Mouse (Mus musculus): ENCODE data around the gene Lrrc8a. TPM values are rescaled to one million over a fixed set of nuclear protein-coding genes. Genes with fewer than 3 reads are reported as not detected.

Lrrc8a gene
- polyA plus RNA-seq, 1 experiment from 2014 or later = 40.3 TPM

- WGBS = 0% methylated on average over 10 of the region's 10 CpGs
- Histone ChIP-seq H3K36me3 (peaks cover 3% of the 10 kb centered on the region; the same call in 1 of the 2 replicates), H3K4me3 (peak overlapping the region; percentile 95), H3K27ac (replicated peaks) (peak overlapping the region; percentile 57), H3K4me2 (replicated peaks) (peak overlapping the region; percentile 99), H3K27me3 (no peaks in the 10 kb centered on the region), H3K9ac (replicated peaks) (peak overlapping the region; percentile 86), H3K9me3 (no peaks in the 10 kb centered on the region), H3K4me1 (peaks cover 22% of the 10 kb centered on the region)
- no peak for ATAC-seq (ENCODE audit: low FRiP score, low read depth)
These were observed 49.5 kb downstream of the Lrrc8a start for GRCm38 (mm10) chr2:30287027-30287373.

GRCm38 (mm10) chr2:30299525-30299924, 62.0 kb downstream of the Lrrc8a start:
- peaks cover 71% of the 10 kb centered on the region for H3K36me3 ChIP-seq
- no peaks in the 10 kb centered on the region for H3K27me3 ChIP-seq
- no peak overlapping the region for H3K4me2 ChIP-seq (replicated peaks)
- ATAC-seq (ENCODE audit: low FRiP score, low read depth) = no peak
- WGBS = 76% methylated on average over 3 of the region's 3 CpGs
- H3K9ac ChIP-seq (replicated peaks) = no peak overlapping the region
- no peak overlapping the region for H3K4me3 ChIP-seq
- H3K9me3 ChIP-seq = no peaks in the 10 kb centered on the region
- no peak overlapping the region for H3K27ac ChIP-seq (replicated peaks)
- no peaks in the 10 kb centered on the region for H3K4me1 ChIP-seq

- no peak overlapping the region for H3K27ac ChIP-seq (replicated peaks)
- H3K4me3 ChIP-seq = no peak overlapping the region
- H3K9ac ChIP-seq (replicated peaks) = no peak overlapping the region
- no peaks in the 10 kb centered on the region for H3K27me3 ChIP-seq
- 90% methylated on average over 5 of the region's 5 CpGs for WGBS
- H3K4me1 ChIP-seq = no peaks in the 10 kb centered on the region
- ATAC-seq (ENCODE audit: low FRiP score, low read depth) = no peak
- no peak overlapping the region for H3K4me2 ChIP-seq (replicated peaks)
- peaks cover 75% of the 10 kb centered on the region for H3K36me3 ChIP-seq
- no peaks in the 10 kb centered on the region for H3K9me3 ChIP-seq
These were observed 62.5 kb downstream of the Lrrc8a start for GRCm38 (mm10) chr2:30299966-30300365.

GRCm38 (mm10) chr2:30306087-30306486, 68.6 kb downstream of the Lrrc8a start:
- WGBS = 97% methylated on average over 7 of the region's 7 CpGs

GRCm38 (mm10) chr2:30309351-30309750, 71.8 kb downstream of the Lrrc8a start:
- Histone ChIP-seq H3K4me1 (no peaks in the 10 kb centered on the region), H3K27ac (replicated peaks) (no peak overlapping the region), H3K36me3 (peaks cover 98% of the 10 kb centered on the region), H3K4me3 (no peak overlapping the region), H3K4me2 (replicated peaks) (no peak overlapping the region), H3K9ac (replicated peaks) (no peak overlapping the region), H3K9me3 (no peaks in the 10 kb centered on the region), H3K27me3 (no peaks in the 10 kb centered on the region)
- 92% methylated on average over 3 of the region's 3 CpGs for WGBS
- no peak for ATAC-seq (ENCODE audit: low FRiP score, low read depth)

More at GRCm38 (mm10) chr2:30306087-30306486, 68.6 kb downstream of the Lrrc8a start:
- Histone ChIP-seq H3K27ac (replicated peaks) (no peak overlapping the region), H3K4me1 (no peaks in the 10 kb centered on the region), H3K4me2 (replicated peaks) (no peak overlapping the region), H3K4me3 (no peak overlapping the region), H3K27me3 (no peaks in the 10 kb centered on the region), H3K9ac (replicated peaks) (no peak overlapping the region), H3K9me3 (no peaks in the 10 kb centered on the region), H3K36me3 (peaks cover 96% of the 10 kb centered on the region)
- no peak for ATAC-seq (ENCODE audit: low FRiP score, low read depth)

- Histone ChIP-seq H3K27ac (replicated peaks) (no peak overlapping the region), H3K4me2 (replicated peaks) (no peak overlapping the region), H3K9me3 (no peaks in the 10 kb centered on the region), H3K27me3 (no peaks in the 10 kb centered on the region), H3K4me1 (no peaks in the 10 kb centered on the region), H3K9ac (replicated peaks) (no peak overlapping the region), H3K4me3 (no peak overlapping the region), H3K36me3 (peaks cover 98% of the 10 kb centered on the region)
- no peak for ATAC-seq (ENCODE audit: low FRiP score, low read depth)
- WGBS = 94% methylated on average over 2 of the region's 2 CpGs
These were observed 74.0 kb downstream of the Lrrc8a start for GRCm38 (mm10) chr2:30311481-30311880.

Other genes with a start within 250 kb of the Lrrc8a start
- 38.0 and 39.1 TPM in 2 replicates for gene Wdr34, start 188.8 kb upstream of the Lrrc8a start, polyA plus RNA-seq (2016; fragmentation: Nextera tagmentation; extraction: Ambion mirVana)
- 627 and 693 TPM in 2 replicates for gene Set, start 180.3 kb upstream of the Lrrc8a start, polyA plus RNA-seq (2016; fragmentation: Nextera tagmentation; extraction: Ambion mirVana)
- 8.7 and 9.2 TPM in 2 replicates for gene Pkn3, start 160.0 kb upstream of the Lrrc8a start, polyA plus RNA-seq (2016; fragmentation: Nextera tagmentation; extraction: Ambion mirVana)
- gene Zdhhc12, start 144.1 kb upstream of the Lrrc8a start, polyA plus RNA-seq (2016; fragmentation: Nextera tagmentation; extraction: Ambion mirVana) = 22.8 and 23.9 TPM in 2 replicates
- gene Zer1, start 113.1 kb upstream of the Lrrc8a start, polyA plus RNA-seq (2016; fragmentation: Nextera tagmentation; extraction: Ambion mirVana) = 11.6 and 11.7 TPM in 2 replicates
- gene Tbc1d13, start 104.0 kb upstream of the Lrrc8a start, polyA plus RNA-seq (2016; fragmentation: Nextera tagmentation; extraction: Ambion mirVana) = 11.2 and 12.9 TPM in 2 replicates
- gene Endog, start 66.2 kb upstream of the Lrrc8a start, polyA plus RNA-seq (2016; fragmentation: Nextera tagmentation; extraction: Ambion mirVana) = 13.9 and 14.2 TPM in 2 replicates
- gene Spout1, start 59.3 kb upstream of the Lrrc8a start, polyA plus RNA-seq (2016; fragmentation: Nextera tagmentation; extraction: Ambion mirVana) = 60.4 and 64.0 TPM in 2 replicates
- 12.6 and 12.8 TPM in 2 replicates for gene Kyat1, start 31.9 kb upstream of the Lrrc8a start, polyA plus RNA-seq (2016; fragmentation: Nextera tagmentation; extraction: Ambion mirVana)
- 0.39 and 0.51 TPM in 2 replicates for gene Gm28035, start 2.9 kb downstream of the Lrrc8a start, polyA plus RNA-seq (2016; fragmentation: Nextera tagmentation; extraction: Ambion mirVana)
- 4.4 and 7.1 TPM in 2 replicates for gene Phyhd1, start 28.5 kb downstream of the Lrrc8a start, polyA plus RNA-seq (2016; fragmentation: Nextera tagmentation; extraction: Ambion mirVana)
- gene Gm28038, start 43.3 kb downstream of the Lrrc8a start, polyA plus RNA-seq (2016; fragmentation: Nextera tagmentation; extraction: Ambion mirVana) = not detected in 2 replicates
- gene Dolk, start 48.6 kb downstream of the Lrrc8a start, polyA plus RNA-seq (2016; fragmentation: Nextera tagmentation; extraction: Ambion mirVana) = 25.5 and 28.2 TPM in 2 replicates
- gene Nup188, start 48.7 kb downstream of the Lrrc8a start, polyA plus RNA-seq (2016; fragmentation: Nextera tagmentation; extraction: Ambion mirVana) = 34.3 and 37.7 TPM in 2 replicates
- gene Sh3glb2, start 121.6 kb downstream of the Lrrc8a start, polyA plus RNA-seq (2016; fragmentation: Nextera tagmentation; extraction: Ambion mirVana) = 101 and 102 TPM in 2 replicates
- gene Miga2, start 126.5 kb downstream of the Lrrc8a start, polyA plus RNA-seq (2016; fragmentation: Nextera tagmentation; extraction: Ambion mirVana) = 28.8 and 30.4 TPM in 2 replicates
- 51.2 and 52.3 TPM in 2 replicates for gene Dolpp1, start 154.5 kb downstream of the Lrrc8a start, polyA plus RNA-seq (2016; fragmentation: Nextera tagmentation; extraction: Ambion mirVana)
- gene Crat, start 178.1 kb downstream of the Lrrc8a start, polyA plus RNA-seq (2016; fragmentation: Nextera tagmentation; extraction: Ambion mirVana) = 20.4 and 22.6 TPM in 2 replicates
- gene Ptpa, start 178.3 kb downstream of the Lrrc8a start, polyA plus RNA-seq (2016; fragmentation: Nextera tagmentation; extraction: Ambion mirVana) = 128 and 129 TPM in 2 replicates
- gene Ier5l, start 236.5 kb downstream of the Lrrc8a start, polyA plus RNA-seq (2016; fragmentation: Nextera tagmentation; extraction: Ambion mirVana) = 2.7 and 3.4 TPM in 2 replicates

All from midbrain, embryonic 12.5 days (tissue).